Mouse (Mus musculus) c-Kit-negative CD71-positive TER-119-positive erythroid progenitor cells, embryonic 14.5 days (primary cell): ENCODE measurements around the gene Kcng3.

ENCODE experiments used
- DNase-seq: peaks from one replicate; pipeline ENCODE4 v3.0.0-alpha.2; 2013; ENCODE audit warnings: low read depth, low spot score

Kcng3 gene

DNA sequence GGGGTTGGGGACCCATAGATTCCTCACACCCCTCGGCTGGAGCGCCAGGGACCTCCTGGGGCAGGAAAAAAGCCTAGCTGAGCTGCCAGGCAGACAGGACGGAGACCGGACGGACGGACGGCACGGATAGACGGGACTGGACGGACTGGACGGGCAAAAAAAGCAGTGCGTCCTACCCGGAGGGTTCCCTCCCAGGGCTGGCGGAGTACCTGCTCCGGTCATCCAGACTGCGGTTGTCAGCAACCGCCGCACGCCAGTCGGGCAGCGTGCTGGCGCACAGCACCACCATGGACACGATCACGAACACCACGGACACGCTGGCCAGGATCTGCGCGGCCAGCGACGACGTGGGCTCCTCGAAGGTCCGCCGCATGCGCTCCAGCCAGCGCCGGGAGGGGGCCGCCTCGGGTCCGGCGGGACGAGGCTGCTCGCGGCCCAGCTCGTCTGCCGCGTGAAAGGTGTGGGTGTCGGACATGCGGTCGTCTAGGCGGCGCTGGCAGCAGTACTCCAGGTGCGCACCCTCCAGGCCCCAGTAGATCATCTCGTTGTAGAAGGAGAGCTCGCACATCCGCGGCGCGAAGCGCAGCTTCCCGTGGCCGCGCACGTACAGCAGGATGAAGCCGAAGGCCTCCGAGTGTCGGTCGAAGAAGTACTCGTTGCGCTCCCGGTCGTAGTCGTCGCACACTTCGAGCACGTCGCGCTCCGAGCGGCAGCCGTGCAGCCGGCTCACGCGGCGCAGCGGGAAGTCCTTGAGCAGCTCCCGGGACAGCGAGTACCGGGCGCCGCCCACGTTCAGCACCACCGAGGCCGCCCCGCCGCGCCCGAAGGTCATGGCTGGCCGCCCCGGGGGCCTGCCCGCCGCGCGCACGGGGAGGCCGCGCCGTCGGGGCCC, 662 bp downstream of the Kcng3 start:
- DNase-seq, result no peak

DNA sequence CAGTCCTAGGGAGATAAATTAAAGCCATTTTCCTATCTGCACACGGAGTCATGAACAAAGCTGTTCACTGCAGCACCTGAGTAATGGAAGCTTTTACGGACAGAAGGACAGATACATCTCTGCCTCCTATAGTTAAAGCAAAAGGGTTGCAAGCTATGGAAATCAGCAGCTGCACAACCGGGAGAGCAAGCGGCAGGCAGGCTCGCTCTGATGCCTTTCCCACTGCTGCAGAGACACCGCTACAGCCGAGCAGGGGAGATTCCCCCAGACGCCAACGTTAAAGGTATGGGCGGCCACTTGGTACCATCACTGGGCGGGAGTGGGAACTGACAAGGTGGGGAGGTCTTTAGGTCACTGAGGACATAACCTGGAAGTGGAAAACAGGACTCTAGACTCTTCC, 17.8 kb downstream of the Kcng3 start:
- DNase-seq, result no peak

DNA sequence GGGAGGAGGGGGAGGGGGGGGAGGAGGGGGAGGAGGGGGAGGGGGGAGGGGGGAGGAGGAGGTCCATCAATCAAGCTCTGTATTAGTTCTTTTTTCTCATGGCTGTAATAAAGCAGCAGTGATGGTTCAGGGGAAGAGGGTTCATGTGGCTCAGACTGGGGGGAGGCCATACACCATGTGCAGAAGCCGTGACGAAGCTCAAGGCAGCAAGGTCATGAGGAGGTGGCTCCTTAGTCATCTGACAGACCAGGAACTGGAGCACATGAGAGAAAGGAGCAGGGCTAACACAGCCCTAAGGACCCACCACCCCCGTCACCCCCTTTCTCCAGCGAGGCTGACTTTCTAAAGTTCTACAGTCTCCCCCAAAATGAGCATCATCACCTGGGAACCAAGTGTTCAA, 22.2 kb downstream of the Kcng3 start:
- no peak for DNase-seq

DNA sequence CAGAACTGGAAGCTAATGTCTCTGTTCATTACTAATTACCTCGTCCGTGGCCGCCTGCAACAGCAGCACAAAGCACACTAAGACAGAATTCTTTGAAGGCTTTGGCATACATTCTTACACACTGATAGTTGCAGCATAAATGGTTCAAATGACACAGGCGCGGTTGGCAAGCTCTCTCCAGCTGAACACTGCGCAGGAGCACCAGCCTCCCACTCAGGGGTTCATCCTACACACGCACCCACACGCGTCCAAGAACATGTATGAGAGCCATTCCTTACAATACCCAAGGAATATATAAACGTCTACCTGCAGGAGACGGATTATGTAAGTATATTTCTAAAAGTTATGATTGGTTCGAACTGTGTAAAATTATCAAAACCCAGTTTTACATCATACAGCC, 30.7 kb downstream of the Kcng3 start:
- DNase-seq, result no peak

DNA sequence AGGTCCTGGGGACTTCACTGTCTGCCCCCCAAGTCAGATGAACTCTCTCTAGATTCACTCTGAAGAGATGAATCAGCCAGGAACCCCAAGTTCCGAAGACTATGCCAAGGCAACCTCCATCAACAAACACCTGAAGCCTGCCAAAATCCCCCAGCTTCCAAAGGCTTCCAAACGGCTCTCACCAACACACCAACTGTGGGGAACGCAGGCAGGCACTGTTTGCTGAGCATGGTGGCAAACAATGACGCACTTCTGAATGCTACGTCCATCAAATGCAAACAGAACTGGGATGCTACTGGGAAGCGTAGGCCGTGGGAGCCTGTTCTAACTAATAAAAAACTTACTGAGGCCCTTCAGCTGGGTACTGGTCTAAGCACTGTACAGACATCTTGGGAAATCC, 35.7 kb downstream of the Kcng3 start:
- no peak for DNase-seq

DNA sequence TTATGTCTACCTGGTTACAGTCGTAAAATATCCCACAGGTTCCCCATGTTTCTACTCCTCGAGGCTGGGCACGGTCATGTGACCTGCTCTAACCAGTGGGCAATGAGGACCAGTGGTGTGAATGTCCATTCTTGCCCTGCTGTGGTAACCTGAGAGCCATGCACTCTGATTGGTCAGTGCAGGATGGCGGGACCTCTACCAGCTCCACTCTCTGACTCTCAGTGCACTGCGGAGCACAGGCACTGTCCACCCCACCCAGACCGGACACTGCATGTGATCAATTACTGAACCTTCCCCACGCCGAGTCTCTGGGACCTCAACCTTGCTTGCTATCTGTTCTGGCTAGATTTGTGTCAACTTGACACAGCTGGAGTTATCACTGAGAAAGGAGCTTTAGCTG, 37.2 kb downstream of the Kcng3 start:
- no peak for DNase-seq

DNA sequence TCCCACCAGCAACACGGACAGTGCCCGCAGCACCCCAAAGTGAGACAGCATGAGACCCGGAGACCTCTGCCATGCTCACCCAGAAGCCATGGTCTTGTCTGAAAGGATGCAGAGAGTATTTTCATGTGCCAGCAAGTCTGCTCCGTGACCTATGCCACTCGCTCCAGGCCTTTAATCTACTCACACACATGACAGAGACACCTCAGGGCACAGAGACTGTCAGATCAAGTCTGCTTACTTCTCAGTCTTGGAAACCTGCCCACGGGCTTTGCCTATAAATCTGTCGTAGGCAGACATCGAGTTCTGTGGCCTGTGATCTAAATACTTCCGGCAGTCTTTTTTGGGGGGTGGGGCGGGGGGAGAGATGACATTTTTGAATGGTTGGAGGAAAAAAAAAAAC, 38.3 kb downstream of the Kcng3 start:
- DNase-seq, result no peak

DNA sequence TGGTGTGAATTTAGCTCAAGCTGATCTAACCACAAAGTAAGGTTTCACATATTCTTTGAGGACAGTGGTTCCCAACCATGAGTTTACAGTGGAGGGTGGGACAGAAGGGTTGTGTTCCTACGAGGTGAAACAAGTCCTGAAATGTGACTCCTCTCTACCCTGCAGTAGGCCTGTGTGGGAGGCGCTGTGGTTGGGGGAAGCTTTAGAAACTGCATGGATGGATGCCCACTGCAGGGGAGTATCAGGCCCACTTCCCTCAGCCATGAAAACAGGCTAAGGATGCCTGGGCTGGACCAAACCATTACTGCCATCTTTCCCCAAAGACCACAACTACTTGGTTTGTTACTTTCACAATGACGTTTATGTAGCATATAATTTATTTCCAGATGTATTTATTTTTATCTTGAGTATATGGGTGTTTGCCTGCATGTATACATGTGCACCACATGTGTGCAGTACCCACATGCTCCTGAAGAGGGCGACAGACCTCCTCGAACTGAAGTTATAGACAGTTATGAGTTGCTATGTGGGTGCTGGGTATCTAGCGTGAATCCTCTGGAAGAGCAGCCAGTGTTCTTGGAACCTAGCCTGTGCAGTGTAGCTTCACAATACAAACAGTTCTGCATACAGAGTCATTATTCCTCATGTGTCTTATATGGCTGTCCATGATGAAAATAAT, 42.9 kb downstream of the Kcng3 start:
- no peak for DNase-seq

DNA sequence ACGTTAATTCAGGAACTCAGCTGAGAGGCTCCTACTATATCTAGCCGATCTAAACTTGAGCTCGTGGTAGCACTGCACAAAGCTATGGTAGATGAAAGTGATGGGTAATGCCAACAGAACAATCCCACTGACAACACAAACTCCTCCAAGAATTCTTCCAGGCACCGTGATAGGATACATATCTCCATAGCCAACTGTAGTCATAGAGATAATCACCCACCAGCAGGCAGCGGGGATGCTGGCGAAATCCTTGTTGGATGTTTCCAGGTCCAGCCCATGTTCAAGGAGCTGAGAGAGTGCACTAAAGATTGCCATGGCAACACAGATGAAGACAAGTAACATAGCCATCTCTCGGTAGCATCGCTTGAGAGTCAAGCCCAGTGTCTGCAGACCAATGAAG, 44.0 kb downstream of the Kcng3 start:
- no peak for DNase-seq

DNA sequence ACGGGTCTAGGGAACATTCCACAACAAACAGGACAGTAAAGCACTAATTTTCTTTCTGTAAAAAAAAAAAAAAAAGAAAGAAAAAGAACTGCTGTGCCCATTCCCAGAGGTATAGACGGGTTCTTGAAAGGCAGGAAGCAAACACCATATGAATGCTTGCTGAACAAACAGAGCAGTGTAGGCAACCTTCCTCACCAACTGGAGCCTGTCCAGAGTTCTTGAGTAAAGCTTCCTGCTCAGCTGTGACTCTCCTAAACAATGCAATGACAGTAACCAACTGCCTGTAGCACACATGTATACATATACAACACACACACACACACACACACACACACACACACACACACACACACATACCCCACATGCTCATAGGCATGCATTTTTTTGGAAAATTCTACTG, 49.1 kb downstream of the Kcng3 start:
- DNase-seq, result no peak

DNA sequence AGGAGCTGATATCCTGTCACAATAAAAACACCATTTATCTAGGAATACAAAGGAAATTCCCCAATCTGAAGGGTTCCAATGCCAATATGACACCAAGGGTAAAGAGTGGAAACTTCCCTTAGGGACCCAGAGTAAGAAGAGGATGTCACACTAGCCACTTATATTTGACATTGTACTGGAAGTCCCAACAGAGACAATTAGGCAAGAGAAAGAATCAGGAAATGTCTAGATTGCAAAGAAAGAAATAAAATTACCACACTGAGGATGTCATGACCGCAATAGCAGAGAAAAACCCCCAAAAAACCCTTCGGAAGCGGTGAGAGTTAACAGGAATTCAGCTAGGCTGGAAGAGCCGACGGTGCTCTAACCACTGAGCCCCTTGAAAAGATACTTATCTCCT, 51.0 kb downstream of the Kcng3 start:
- DNase-seq, result no peak

DNA sequence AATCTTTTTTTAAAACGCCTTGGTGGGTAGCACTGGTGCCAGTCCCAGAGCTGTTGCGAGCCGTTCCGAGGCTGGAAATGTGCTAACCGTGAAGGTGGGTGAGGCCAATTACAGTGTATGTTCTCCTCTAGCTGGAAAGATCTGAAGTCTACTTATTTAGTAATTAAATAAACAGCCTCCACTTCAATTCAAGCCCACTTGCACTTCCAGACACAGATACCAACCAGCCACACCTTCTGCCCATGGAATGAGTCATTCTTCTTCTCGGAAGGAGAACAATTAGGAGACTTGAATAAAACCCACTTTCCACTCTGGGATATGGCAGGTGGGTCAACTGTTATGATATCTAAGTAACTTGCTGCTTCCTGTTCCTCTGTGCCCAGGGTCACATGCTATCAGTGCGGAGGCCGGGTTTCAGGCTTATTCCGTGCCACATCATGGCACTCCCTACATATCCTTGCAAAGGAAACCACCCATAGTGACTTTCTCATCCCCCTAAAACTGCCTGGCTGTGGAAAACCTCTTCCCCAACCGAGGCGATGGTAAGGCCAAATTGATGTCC, 54.8 kb downstream of the Kcng3 start:
- no peak for DNase-seq

DNA sequence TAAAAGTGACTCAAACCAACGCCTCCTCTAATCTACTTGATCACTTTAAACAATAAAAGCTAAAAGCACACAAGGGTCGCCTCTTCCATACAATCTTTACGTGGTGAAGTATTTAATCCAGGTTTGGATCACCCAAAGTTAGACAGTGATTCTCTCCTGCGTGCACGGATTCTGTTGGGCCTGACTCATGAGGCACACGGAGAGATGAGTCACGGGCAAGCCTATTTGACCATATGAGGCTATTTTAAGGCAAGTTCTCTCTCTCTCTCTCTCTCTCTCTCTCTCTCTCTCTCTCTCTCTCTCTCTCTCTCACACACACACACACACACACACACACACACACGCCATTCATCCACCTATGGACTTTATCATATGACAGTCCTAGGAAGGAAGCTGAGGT, 57.1 kb downstream of the Kcng3 start:
- no peak for DNase-seq

DNA sequence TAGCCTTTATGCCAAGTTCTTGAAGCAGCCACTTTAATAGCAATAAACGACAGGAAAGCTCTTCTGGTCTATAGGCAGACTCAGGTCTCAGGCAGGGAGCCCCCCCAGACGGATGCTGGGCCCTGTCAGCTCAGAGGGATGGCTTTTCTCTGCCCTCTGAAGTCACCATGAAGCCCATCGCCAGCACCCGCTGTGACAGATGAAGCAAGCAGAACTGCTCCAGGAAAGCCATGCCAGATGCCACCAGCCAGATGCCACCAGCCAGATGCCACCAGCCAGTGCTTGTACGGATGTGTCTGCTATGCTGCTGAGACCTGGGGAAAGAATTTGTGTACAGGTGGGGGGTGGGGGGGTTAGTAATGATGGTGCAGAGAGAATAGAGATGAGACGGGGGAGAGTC, 58.6 kb downstream of the Kcng3 start:
- no peak for DNase-seq

DNA sequence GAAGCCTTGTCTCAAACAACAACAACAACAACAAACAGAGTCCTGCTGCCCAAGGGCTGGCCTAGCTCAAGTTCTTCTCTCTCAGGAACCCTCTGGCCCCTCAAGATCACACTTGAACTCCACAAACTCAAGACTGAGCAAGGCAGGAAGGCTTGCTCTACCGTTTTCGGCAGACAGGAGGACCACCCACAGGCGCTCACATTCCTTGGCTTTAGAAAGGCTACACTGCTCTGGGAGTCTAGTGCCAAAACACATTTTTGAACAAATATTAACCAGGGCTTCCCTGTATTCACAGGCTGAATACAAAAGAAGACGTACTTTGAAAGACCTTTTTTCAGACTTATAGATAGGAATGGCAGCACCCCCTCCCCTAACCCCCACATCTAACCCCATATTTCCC, 59.3 kb downstream of the Kcng3 start:
- DNase-seq, result no peak

DNA sequence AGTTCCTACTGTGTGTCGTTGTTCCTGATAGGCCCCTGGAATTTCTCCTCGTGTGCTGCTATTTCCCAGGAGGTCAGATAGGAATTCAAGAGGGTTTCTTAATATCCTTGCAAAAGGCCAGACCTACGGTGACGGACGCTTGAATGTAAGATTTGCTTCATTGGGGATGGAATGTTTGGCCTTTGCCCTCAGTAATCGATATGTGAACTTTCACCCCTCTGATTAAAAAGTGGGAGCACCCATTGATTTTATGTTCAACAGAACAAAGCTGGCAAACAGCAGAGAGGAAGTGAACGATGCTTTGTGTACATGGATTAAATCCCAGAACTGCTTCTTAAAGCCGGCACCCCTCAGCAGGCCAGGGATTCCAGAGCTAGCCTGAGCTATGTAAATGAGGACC, 64.3 kb downstream of the Kcng3 start:
- no peak for DNase-seq

DNA sequence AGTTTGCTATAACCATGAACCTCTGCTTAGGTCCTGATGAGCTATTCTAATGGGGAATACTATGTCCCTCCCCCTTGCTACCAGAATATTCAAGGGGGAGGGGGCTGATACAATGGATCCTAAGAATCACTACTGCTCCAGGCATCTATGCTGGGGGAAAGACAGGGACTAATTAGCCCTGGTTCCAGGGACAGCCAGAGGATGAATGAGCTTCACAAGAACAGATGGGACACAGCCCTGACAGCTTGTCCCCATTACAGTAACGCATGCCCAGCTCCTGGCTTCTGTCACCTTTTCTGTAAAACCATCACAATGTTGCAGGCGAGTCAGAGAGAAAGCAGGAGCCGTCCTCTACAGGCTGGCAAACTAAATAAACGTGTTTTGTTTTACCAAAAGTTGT, 66.2 kb downstream of the Kcng3 start:
- no peak for DNase-seq

DNA sequence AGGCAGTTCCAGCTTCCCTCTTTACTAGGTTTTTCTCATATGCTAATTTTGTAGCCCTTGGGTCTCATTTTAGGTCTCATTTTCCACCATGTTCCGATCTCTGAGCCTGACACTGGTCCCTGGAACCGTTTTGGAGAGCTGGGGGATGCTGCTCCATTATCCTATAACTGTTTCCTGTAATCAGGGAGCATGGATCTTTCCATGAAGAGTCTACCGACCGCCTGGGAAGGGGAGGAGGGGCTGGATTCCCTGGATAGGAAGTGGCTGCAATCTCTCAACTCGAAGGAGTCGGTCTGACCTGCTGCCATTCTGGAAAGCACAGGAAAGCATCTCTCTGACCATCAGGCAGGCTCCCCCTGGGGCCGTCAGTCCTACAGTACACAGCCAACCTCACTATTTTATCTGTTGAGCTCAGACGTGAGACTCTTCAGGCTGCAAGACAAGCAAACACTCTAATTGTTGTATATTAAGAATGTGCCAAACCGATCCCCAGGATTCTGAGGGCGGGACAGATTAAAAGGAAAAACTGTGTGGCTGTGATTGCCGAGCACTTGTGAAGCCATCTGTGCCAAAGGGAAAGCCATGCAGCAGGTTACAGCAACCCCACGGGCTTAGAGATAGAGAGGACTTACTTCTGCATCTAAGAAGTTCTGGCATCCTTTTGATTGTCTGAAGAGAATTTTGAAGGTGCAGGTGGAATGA, 67.4 kb downstream of the Kcng3 start:
- DNase-seq, result no peak

DNA sequence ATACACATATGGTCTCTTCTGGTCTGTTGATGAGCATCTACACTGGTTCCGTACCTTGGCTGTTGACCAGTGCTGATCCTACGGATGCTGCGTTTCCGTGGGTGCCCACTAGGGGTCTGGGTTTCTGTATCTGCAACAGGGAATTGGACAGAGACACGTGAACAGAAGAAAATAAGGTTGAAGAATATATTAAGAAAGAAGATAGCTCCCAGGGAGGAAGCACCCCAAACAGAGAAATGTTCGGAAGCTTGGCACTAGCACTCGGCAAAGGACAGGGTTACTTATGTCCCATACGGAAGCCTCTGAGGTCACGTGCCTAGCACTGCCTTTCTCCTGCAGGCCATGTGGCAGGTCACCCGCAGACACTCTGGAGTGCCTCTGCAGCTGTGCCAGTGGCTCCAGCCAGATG, 68.0 kb downstream of the Kcng3 start:
- peak; percentile 41 for DNase-seq

DNA sequence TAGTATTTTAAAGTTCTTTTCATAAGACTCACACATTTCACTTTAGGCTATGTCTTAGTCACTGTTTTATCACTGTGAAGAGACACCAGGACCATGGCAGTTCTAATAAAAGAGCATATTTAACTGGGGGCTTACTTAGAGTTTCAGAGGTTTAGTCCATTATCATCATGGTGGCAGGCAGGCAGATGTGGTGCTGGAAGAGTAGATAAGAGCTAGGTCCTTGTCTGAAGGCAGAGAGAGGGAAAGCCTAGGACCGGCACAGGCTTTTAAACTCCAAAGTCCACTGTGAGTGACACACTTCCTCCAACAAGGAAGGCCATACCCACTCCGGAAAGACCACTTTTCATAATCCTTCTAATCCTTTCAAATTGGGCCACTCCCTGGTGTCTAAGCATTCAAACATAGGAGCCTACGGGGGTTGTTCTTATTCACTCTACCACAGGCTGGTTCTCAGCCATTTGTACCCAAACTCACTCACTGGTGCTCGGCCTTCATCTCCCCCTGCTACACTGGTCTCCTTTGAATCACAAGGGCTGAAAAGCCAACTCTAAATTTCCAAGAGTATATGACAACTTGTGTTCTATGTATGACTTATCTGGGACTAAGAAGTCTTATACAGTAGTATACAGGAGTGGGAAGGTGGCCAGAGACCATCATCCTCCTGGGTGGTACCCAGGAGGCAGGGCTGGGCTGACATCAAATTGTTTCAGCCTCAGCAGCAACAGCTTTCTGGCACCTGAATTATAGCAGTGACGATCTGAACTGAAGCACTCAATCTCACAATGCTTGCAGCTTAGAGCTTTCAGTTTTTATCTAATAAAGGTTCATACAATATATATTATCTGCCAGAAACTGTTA, 69.3 kb downstream of the Kcng3 start:
- peak; percentile 80 for DNase-seq

DNA sequence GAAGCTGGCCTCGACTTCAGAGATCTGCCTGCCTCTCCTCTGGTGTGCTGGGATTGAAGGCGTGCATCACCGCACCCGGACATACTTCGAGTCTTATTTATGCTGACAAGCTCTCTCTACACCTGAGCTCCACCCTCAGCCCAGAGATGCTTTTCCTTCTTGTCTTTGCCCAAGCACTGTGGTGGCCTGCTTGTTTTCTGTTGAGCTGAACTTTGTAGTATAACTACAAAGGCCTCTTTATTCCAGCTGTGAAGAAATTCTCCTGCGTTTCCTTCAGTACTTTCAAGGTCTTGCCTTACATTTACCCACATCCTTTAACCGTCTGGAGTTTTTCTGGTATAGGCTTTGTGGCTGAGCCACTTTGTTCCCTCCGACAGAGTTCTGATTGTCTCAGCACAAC, 72.6 kb downstream of the Kcng3 start:
- DNase-seq, result no peak
